Mouse (Mus musculus) erythroblast, embryonic 14.5 days (primary cell): Measurements from ENCODE around the gene Ylpm1.

Experiments
- GATA1 ChIP-seq: IDR thresholded peaks from 2 replicates; pipeline ENCODE4 v1.6.1; 2012; ENCODE audit warnings: low read length, inconsistent platforms, mixed read lengths
- TAL1 ChIP-seq: IDR thresholded peaks from 3 replicates; pipeline ENCODE4 v1.6.1; 2012; ENCODE audit warnings: low read length, inconsistent platforms, mixed read lengths

DNA sequence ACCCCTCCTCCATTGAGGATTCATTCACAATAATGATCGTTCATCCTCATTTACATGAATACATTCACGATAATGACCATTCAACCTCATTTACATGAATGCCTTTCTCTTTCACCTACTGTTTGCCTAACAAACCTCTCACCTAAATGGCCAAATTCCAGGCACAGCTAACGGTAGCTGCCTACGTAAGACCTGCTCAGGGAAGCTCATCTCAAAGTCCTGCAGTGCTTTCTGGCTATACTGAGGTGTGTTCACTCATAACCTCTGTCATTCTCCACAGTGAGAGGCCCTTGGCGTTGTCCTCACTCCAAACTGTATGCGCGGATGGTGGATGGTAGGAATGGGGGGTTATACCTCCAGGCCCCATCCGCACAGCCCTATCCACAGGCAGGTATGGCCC is 108.7 kb downstream of the Ylpm1 start:
- TF ChIP-seq TAL1: no peak
- no peak for TF ChIP-seq GATA1
